Mouse (Mus musculus) myocyte (in vitro differentiated cells): ENCODE results near the gene Camk1d. TPM values are rescaled to one million over a fixed set of nuclear protein-coding genes. Genes with fewer than 3 reads are reported as not detected.

Experiments used
- H3K27me3 ChIP-seq: one replicate; pipeline ENCODE4 v1.6.1; 2011; ENCODE audit not compliant: control insufficient read depth, insufficient read depth, insufficient read length
- H3K36me3 ChIP-seq: one replicate; pipeline ENCODE4 v1.6.1; 2011; ENCODE audit not compliant: control insufficient read depth, insufficient read depth
- H3K4me2 ChIP-seq: one replicate; pipeline ENCODE4 v1.6.1; 2011; ENCODE audit warnings: low read depth, control low read depth
- H3K4me3 ChIP-seq: one replicate; pipeline ENCODE4 v1.5.1; 2011; ENCODE audit warnings: mild to moderate bottlenecking, control low read depth, moderate library complexity
- H3K79me2 ChIP-seq: one replicate; pipeline ENCODE4 v1.6.1; 2011; ENCODE audit not compliant: control insufficient read depth, insufficient read depth
- H3ac ChIP-seq: one replicate; pipeline ENCODE4 v1.6.1; 2011; ENCODE audit not compliant: control insufficient read depth, insufficient read length
- CEBPB ChIP-seq: IDR thresholded peaks from 2 replicates; pipeline ENCODE4 v1.6.1; 2011; ENCODE audit warnings: mild to moderate bottlenecking, moderate library complexity; ENCODE audit not compliant: poor library complexity, insufficient read depth, severe bottlenecking
- E2F4 ChIP-seq: IDR thresholded peaks from one replicate; pipeline ENCODE4 v1.6.1; 2011; ENCODE audit warnings: mild to moderate bottlenecking, control low read depth, moderate library complexity; ENCODE audit not compliant: insufficient read depth
- MAX ChIP-seq: IDR thresholded peaks from one replicate; pipeline ENCODE4 v1.6.1; 2011; ENCODE audit warnings: low read depth, mild to moderate bottlenecking, control low read depth
- MYOD1 ChIP-seq, 3 experiments: IDR thresholded peaks; one replicate each; pipeline ENCODE4 v1.6.1; 2011; ENCODE audit warnings: control low read depth in 2 of 3, low read depth in 2 of 3, mild to moderate bottlenecking in 2 of 3, moderate library complexity in 1 of 3; ENCODE audit not compliant: insufficient read length in 2 of 3, control insufficient read depth in 1 of 3
- MYOG ChIP-seq, 3 experiments: IDR thresholded peaks; one replicate each; pipeline ENCODE4 v1.6.1; 2011; ENCODE audit warnings: control low read depth in 2 of 3, low read depth in 2 of 3, mild to moderate bottlenecking in 2 of 3; ENCODE audit not compliant: insufficient read length in 2 of 3, control insufficient read depth in 1 of 3, insufficient read depth in 1 of 3
- POLR2A ChIP-seq: IDR thresholded peaks from one replicate; pipeline ENCODE4 v1.6.1; 2011; ENCODE audit warnings: low read depth, mild to moderate bottlenecking, control low read depth, moderate library complexity; ENCODE audit not compliant: insufficient read length
- POLR2AphosphoS2 ChIP-seq: IDR thresholded peaks from one replicate; pipeline ENCODE4 v1.6.1; 2011; ENCODE audit warnings: low read depth, control low read depth; ENCODE audit not compliant: insufficient read length
- REST ChIP-seq: IDR thresholded peaks from one replicate; pipeline ENCODE4 v1.6.1; 2011; ENCODE audit warnings: mild to moderate bottlenecking, control low read depth, moderate library complexity; ENCODE audit not compliant: insufficient read depth, insufficient read length
- SRF ChIP-seq: IDR thresholded peaks from one replicate; pipeline ENCODE4 v1.6.1; 2011; ENCODE audit warnings: low read depth; ENCODE audit not compliant: control insufficient read depth, insufficient read length
- TCF12 ChIP-seq: IDR thresholded peaks from one replicate; pipeline ENCODE4 v1.6.1; 2011; ENCODE audit warnings: mild to moderate bottlenecking, control low read depth; ENCODE audit not compliant: poor library complexity, insufficient read depth, severe bottlenecking
- TCF3 ChIP-seq: IDR thresholded peaks from one replicate; pipeline ENCODE4 v1.6.1; 2011; ENCODE audit warnings: low read depth, control low read depth; ENCODE audit not compliant: insufficient read length
- USF1 ChIP-seq: IDR thresholded peaks from one replicate; pipeline ENCODE4 v1.6.1; 2011; ENCODE audit warnings: low read depth, mild to moderate bottlenecking, control low read depth, moderate library complexity
- polyA plus RNA-seq: library from polyadenylated mRNA; unstranded; fragments of >200 nt; fragmentation: generic; extraction: Trizol; gene quantifications from one replicate; pipeline ENCODE4 v1.2.1, GENCODE M21; 2012; ENCODE audit warnings: missing spikeins

Camk1d gene
- polyA plus RNA-seq, 1 experiment: 1.1 TPM

GRCm38 (mm10) chr2:5681909-5682308 lies 32.4 kb downstream of the Camk1d start:
- no peak overlapping the region for H3K4me2 ChIP-seq
- no peaks in the 10 kb centered on the region for H3K27me3 ChIP-seq
- no peak overlapping the region for H3ac ChIP-seq
- TF ChIP-seq E2F4 (no peak), TCF3 (no peak), USF1 (no peak), TCF12 (no peak), CEBPB (no peak), MYOG (IDR thresholded peaks at IDR 0.05; ENCODE audit: control insufficient read depth in 1 of 3, insufficient read depth in 1 of 3, insufficient read length in 2 of 3, low read depth in 2 of 3) (no peak), MAX (no peak), POLR2AphosphoS2 (no peak), REST (no peak), POLR2A (no peak), SRF (no peak), MYOD1 (IDR thresholded peaks at IDR 0.05; ENCODE audit: control insufficient read depth in 1 of 3, insufficient read length in 2 of 3, low read depth in 2 of 3) (no peak)
- H3K36me3 ChIP-seq: no peaks in the 10 kb centered on the region
- H3K4me3 ChIP-seq: no peak overlapping the region
- H3K79me2 ChIP-seq: no peaks in the 10 kb centered on the region

- no peak for TF ChIP-seq MYOG (IDR thresholded peaks at IDR 0.05; ENCODE audit: control insufficient read depth in 1 of 3, insufficient read depth in 1 of 3, insufficient read length in 2 of 3, low read depth in 2 of 3)
- no peak for TF ChIP-seq E2F4
- Histone ChIP-seq H3K4me3 (no peak overlapping the region), H3K4me2 (no peak overlapping the region), H3ac (no peak overlapping the region), H3K36me3 (no peaks in the 10 kb centered on the region), H3K27me3 (no peaks in the 10 kb centered on the region), H3K79me2 (no peaks in the 10 kb centered on the region)
These were observed 33.0 kb downstream of the Camk1d start for GRCm38 (mm10) chr2:5681302-5681701.

GRCm38 (mm10) chr2:5679055-5679454 lies 35.3 kb downstream of the Camk1d start:
- Histone ChIP-seq H3K79me2 (no peaks in the 10 kb centered on the region), H3K4me3 (no peak overlapping the region), H3K4me2 (no peak overlapping the region), H3K36me3 (no peaks in the 10 kb centered on the region), H3K27me3 (no peaks in the 10 kb centered on the region), H3ac (no peak overlapping the region)
- TF ChIP-seq TCF3: no peak
- TF ChIP-seq REST: no peak
- no peak for TF ChIP-seq E2F4
- no peak for TF ChIP-seq MYOG (IDR thresholded peaks at IDR 0.05; ENCODE audit: control insufficient read depth in 1 of 3, insufficient read depth in 1 of 3, insufficient read length in 2 of 3, low read depth in 2 of 3)
- TF ChIP-seq USF1: no peak
- TF ChIP-seq TCF12: no peak
- TF ChIP-seq MAX: no peak
- TF ChIP-seq MYOD1 (IDR thresholded peaks at IDR 0.05; ENCODE audit: control insufficient read depth in 1 of 3, insufficient read length in 2 of 3, low read depth in 2 of 3): no peak
- no peak for TF ChIP-seq CEBPB

- no peaks in the 10 kb centered on the region for H3K36me3 ChIP-seq
- H3K27me3 ChIP-seq: no peaks in the 10 kb centered on the region
- no peak overlapping the region for H3K4me3 ChIP-seq
- no peaks in the 10 kb centered on the region for H3K79me2 ChIP-seq
- TF ChIP-seq SRF: no peak
- no peak for TF ChIP-seq E2F4
- TF ChIP-seq TCF3: no peak
- no peak for TF ChIP-seq MAX
- TF ChIP-seq REST: no peak
- no peak for TF ChIP-seq MYOD1 (IDR thresholded peaks at IDR 0.05; ENCODE audit: control insufficient read depth in 1 of 3, insufficient read length in 2 of 3, low read depth in 2 of 3)
- TF ChIP-seq CEBPB: no peak
- no peak for TF ChIP-seq POLR2AphosphoS2
- TF ChIP-seq USF1: no peak
- TF ChIP-seq TCF12: no peak
- no peak for TF ChIP-seq MYOG (IDR thresholded peaks at IDR 0.05; ENCODE audit: control insufficient read depth in 1 of 3, insufficient read depth in 1 of 3, insufficient read length in 2 of 3, low read depth in 2 of 3)
- no peak overlapping the region for H3K4me2 ChIP-seq
- H3ac ChIP-seq: no peak overlapping the region
These were observed 36.8 kb downstream of the Camk1d start for GRCm38 (mm10) chr2:5677472-5677871.

GRCm38 (mm10) chr2:5676786-5677185 lies 37.5 kb downstream of the Camk1d start:
- Histone ChIP-seq H3K27me3 (no peaks in the 10 kb centered on the region), H3K4me2 (no peak overlapping the region), H3K36me3 (no peaks in the 10 kb centered on the region), H3K4me3 (no peak overlapping the region), H3K79me2 (no peaks in the 10 kb centered on the region), H3ac (no peak overlapping the region)
- TF ChIP-seq CEBPB (no peak), MYOG (IDR thresholded peaks at IDR 0.05; ENCODE audit: control insufficient read depth in 1 of 3, insufficient read depth in 1 of 3, insufficient read length in 2 of 3, low read depth in 2 of 3) (no peak), USF1 (no peak), POLR2AphosphoS2 (no peak), SRF (no peak), TCF12 (no peak), REST (no peak), POLR2A (no peak), MYOD1 (IDR thresholded peaks at IDR 0.05; ENCODE audit: control insufficient read depth in 1 of 3, insufficient read length in 2 of 3, low read depth in 2 of 3) (no peak), E2F4 (no peak), TCF3 (no peak), MAX (no peak)
